Mouse (Mus musculus) intestine, embryonic 16.5 days (tissue): ENCODE data around the gene Denr. TPM values are rescaled to one million over a fixed set of nuclear protein-coding genes. Genes with fewer than 3 reads are reported as not detected.

Experiments used
- ATAC-seq: fragments of 200-750 bp; cut with Nextera tagmentation; 2 replicates; pipeline ENCODE4 v1.8.0; 2017; ENCODE audit warnings: moderate TSS enrichment, moderate library complexity
- H3K27ac ChIP-seq: fragments of 300-500 bp; sonication (generic); 2 replicates; pipeline ENCODE4 v1.5.1; 2014; ENCODE audit warnings: mild to moderate bottlenecking, low read length
- H3K27me3 ChIP-seq: fragments of 300-500 bp; sonication (generic); replicated peaks from 2 replicates; pipeline ENCODE4 v1.6.1; 2014; ENCODE audit warnings: low read length, control low read depth, mixed read lengths; ENCODE audit not compliant: control insufficient read depth, insufficient read depth
- H3K36me3 ChIP-seq: fragments of 300-500 bp; sonication (generic); 2 replicates; pipeline ENCODE4 v1.6.1; 2014; ENCODE audit warnings: low read length, control low read depth; ENCODE audit not compliant: control insufficient read depth, insufficient read depth
- H3K4me1 ChIP-seq: fragments of 300-500 bp; sonication (generic); 2 replicates; pipeline ENCODE4 v1.6.1; 2014; ENCODE audit warnings: low read length, control low read depth, mixed read lengths; ENCODE audit not compliant: control insufficient read depth, insufficient read depth
- H3K4me2 ChIP-seq: fragments of 300-500 bp; sonication (generic); 2 replicates; pipeline ENCODE4 v1.6.1; 2014; ENCODE audit warnings: low read depth, low read length, control low read depth
- H3K4me3 ChIP-seq: fragments of 300-500 bp; sonication (generic); 2 replicates; pipeline ENCODE4 v1.5.1; 2014; ENCODE audit warnings: mild to moderate bottlenecking, low read length
- H3K9ac ChIP-seq: fragments of 300-500 bp; sonication (generic); 2 replicates; pipeline ENCODE4 v1.6.1; 2014; ENCODE audit warnings: low read depth, low read length
- H3K9me3 ChIP-seq: fragments of 300-500 bp; sonication (generic); 2 replicates; pipeline ENCODE4 v1.6.1; 2016; ENCODE audit warnings: low read length, control low read depth; ENCODE audit not compliant: control insufficient read depth
- WGBS: fragments of 180-500 bp; shearing (Covaris S2); extraction: QIAGEN DNeasy Blood & Tissue Kit; methylation state at CpG from one replicate; pipeline ENCODE4 v1.1.7; 2014; 5-methylcytosine and 5-hydroxymethylcytosine counted together
- polyA plus RNA-seq: library from polyadenylated mRNA; unstranded; fragments of >200 nt; fragmentation: Nextera tagmentation; extraction: Ambion mirVana; gene quantifications from 2 replicates; pipeline ENCODE4 v1.2.1, GENCODE M21; 2015

The Denr gene
- polyA plus RNA-seq, 1 experiment from 2014 or later: 115 TPM

- H3K9me3 ChIP-seq: no peaks in the 10 kb centered on the region
- 81% methylated on average over 13 of the region's 13 CpGs for WGBS
- H3K36me3 ChIP-seq: no peaks in the 10 kb centered on the region
- H3K4me2 ChIP-seq: no peak overlapping the region
- H3K9ac ChIP-seq: no peak overlapping the region
- no peaks in the 10 kb centered on the region for H3K4me1 ChIP-seq
- no peaks in the 10 kb centered on the region for H3K27me3 ChIP-seq
- no peak for ATAC-seq
- H3K27ac ChIP-seq: no peak overlapping the region
- no peak overlapping the region for H3K4me3 ChIP-seq
These were observed 9.6 kb upstream of the Denr start for GRCm38 (mm10) chr5:123897352-123897751.

- H3K4me2 ChIP-seq: no peak overlapping the region
- no peak overlapping the region for H3K9ac ChIP-seq
- no peak overlapping the region for H3K4me3 ChIP-seq
- ATAC-seq: no peak
- no peaks in the 10 kb centered on the region for H3K9me3 ChIP-seq
- 73% methylated on average over 11 of the region's 11 CpGs for WGBS
- no peaks in the 10 kb centered on the region for H3K36me3 ChIP-seq
- no peak overlapping the region for H3K27ac ChIP-seq
- H3K27me3 ChIP-seq: no peaks in the 10 kb centered on the region
- H3K4me1 ChIP-seq: peaks cover 12% of the 10 kb centered on the region
These were observed 2.8 kb upstream of the Denr start for GRCm38 (mm10) chr5:123904059-123904672.

GRCm38 (mm10) chr5:123906146-123906975 is 614 bp upstream of the Denr start:
- 69% methylated on average over 17 of the region's 17 CpGs for WGBS
- Histone ChIP-seq H3K27me3 (no peaks in the 10 kb centered on the region), H3K27ac (no peak overlapping the region), H3K4me1 (peaks cover 12% of the 10 kb centered on the region), H3K9me3 (no peaks in the 10 kb centered on the region), H3K36me3 (peaks cover 6% of the 10 kb centered on the region), H3K4me2 (0 out of 2 replicates have a peak overlapping the region, but pooled peaks have one; percentile 2), H3K9ac (no peak overlapping the region), H3K4me3 (0 out of 2 replicates have a peak overlapping the region, but pooled peaks have one; percentile 15)
- no peak for ATAC-seq

- Histone ChIP-seq H3K4me1 (peaks cover 12% of the 10 kb centered on the region), H3K36me3 (peaks cover 6% of the 10 kb centered on the region), H3K27ac (peak overlapping the region; percentile 76; the same call in 1 of the 2 replicates), H3K9ac (peak overlapping the region; percentile 98), H3K4me2 (peak overlapping the region; percentile 77), H3K27me3 (no peaks in the 10 kb centered on the region), H3K4me3 (peak overlapping the region; percentile 95), H3K9me3 (no peaks in the 10 kb centered on the region)
- no peak for ATAC-seq
- WGBS: 3% methylated on average over 10 of the region's 10 CpGs
These were observed 629 bp downstream of the Denr start for GRCm38 (mm10) chr5:123907631-123907977.

DNA sequence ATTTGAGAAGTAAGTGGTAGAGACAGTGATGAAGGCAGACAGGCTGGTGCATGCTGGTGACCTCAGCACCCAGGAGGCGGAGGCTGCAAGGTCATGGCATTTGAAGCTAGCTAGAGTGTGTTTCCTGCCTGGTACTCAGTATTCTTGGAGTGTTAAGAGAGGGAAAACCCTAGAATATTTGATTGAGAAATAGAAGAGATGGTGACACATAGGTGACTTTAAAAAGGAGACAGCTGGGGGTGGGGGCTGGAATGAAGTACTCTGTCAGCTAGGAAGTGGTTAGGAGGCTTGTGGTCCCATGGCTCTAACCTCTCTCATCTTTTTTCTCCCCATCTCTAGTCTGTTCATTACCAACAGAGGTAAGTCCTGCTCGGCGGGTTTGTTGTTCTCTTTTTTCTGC is 7.9 kb downstream of the Denr start:
- Histone ChIP-seq H3K27ac (no peak overlapping the region), H3K9me3 (no peaks in the 10 kb centered on the region), H3K36me3 (peaks cover 8% of the 10 kb centered on the region), H3K4me1 (no peaks in the 10 kb centered on the region), H3K4me3 (no peak overlapping the region), H3K4me2 (no peak overlapping the region), H3K9ac (no peak overlapping the region), H3K27me3 (no peaks in the 10 kb centered on the region)
- no peak for ATAC-seq
- WGBS: 87% methylated on average over 3 of the region's 3 CpGs

GRCm38 (mm10) chr5:123922112-123922511 is 15.1 kb downstream of the Denr start:
- Histone ChIP-seq H3K4me2 (no peak overlapping the region), H3K27me3 (no peaks in the 10 kb centered on the region), H3K27ac (no peak overlapping the region), H3K36me3 (peaks cover 7% of the 10 kb centered on the region), H3K4me1 (no peaks in the 10 kb centered on the region), H3K4me3 (no peak overlapping the region), H3K9me3 (no peaks in the 10 kb centered on the region), H3K9ac (no peak overlapping the region)
- WGBS: 91% methylated on average over 6 of the region's 6 CpGs
- no peak for ATAC-seq

- Histone ChIP-seq H3K9ac (no peak within 1 kb of the TSS), H3K4me3 (no peak within 1 kb of the TSS), H3K4me2 (no peak within 1 kb of the TSS), H3K9me3 (no peaks in the 10 kb centered on the region), H3K36me3 (peaks cover 15% of the 10 kb centered on the region), H3K27me3 (no peaks in the 10 kb centered on the region), H3K4me1 (peaks cover 2% of the 10 kb centered on the region; the same call in 1 of the 2 replicates), H3K27ac (no peak within 1 kb of the TSS)
- WGBS: 94% methylated on average over 9 of the region's 9 CpGs
- no peak for ATAC-seq
These were observed 20.1 kb downstream of the Denr start, which contains the start of gene Gm43518 for GRCm38 (mm10) chr5:123927118-123927517. Gm43518 (plus strand) TSS chr5:123927418.

GRCm38 (mm10) chr5:123930508-123930989 is 23.6 kb downstream of the Denr start, which contains the start of gene Ccdc62:
Ccdc62 (plus strand) TSS chr5:123930679.
- WGBS: under 1% methylated on average over 56 of the region's 56 CpGs
- Histone ChIP-seq H3K36me3 (peaks cover 8% of the 10 kb centered on the region), H3K27ac (peak within 1 kb of the TSS; percentile 85)

DNA sequence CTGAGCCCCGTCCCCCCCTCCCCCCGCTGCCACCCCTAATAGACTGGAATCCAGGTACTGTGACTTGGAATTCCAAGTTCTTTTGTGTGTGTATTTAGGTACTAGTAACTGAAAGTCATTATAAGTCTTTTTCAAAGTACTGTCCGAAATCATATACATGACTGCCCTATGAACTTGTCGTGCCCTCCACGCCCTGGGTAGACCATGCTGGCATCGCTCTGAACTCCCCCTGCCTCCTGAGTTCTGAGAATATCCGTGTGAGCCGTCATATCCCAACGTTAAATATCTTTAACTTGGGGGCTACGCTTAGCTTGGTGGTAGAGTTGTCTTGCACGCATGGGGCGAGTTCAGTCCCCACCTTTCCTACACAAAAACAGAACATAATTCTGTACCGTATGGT is 24.2 kb downstream of the Denr start:
- H3K4me1 ChIP-seq: peaks cover 2% of the 10 kb centered on the region; the same call in 1 of the 2 replicates
- H3K27ac ChIP-seq: peak overlapping the region; percentile 83
- H3K36me3 ChIP-seq: peaks cover 8% of the 10 kb centered on the region
- peak overlapping the region; percentile 99 for H3K9ac ChIP-seq
- H3K9me3 ChIP-seq: no peaks in the 10 kb centered on the region
- no peak for ATAC-seq
- WGBS: 48% methylated on average over 13 of the region's 13 CpGs
- H3K27me3 ChIP-seq: no peaks in the 10 kb centered on the region
- H3K4me3 ChIP-seq: peak overlapping the region; percentile 76
- peak overlapping the region; percentile 87 for H3K4me2 ChIP-seq

More at GRCm38 (mm10) chr5:123930508-123930989, 23.6 kb downstream of the Denr start, which contains the start of gene Ccdc62:
- H3K9me3 ChIP-seq: no peaks in the 10 kb centered on the region
- peaks cover 2% of the 10 kb centered on the region; the same call in 1 of the 2 replicates for H3K4me1 ChIP-seq
- H3K4me3 ChIP-seq: peak within 1 kb of the TSS; percentile 76
- peak within 1 kb of the TSS; percentile 99 for H3K9ac ChIP-seq
- peak; percentile 97 for ATAC-seq
- no peaks in the 10 kb centered on the region for H3K27me3 ChIP-seq
- peak within 1 kb of the TSS; percentile 87 for H3K4me2 ChIP-seq
